Mouse (Mus musculus) cerebellum, postnatal 36 days (tissue): Measurements from ENCODE around the gene Ubqln2.

Source experiments
- DNase-seq, 2 experiments: peaks; one replicate each; pipeline ENCODE4 v3.0.0; 2021 to 2022; ENCODE audit warnings: mixed read lengths in 2 of 2

Gene Ubqln2

GRCm38 (mm10) chrX:153497688-153498516 is at the start of gene Ubqln2:
Ubqln2 (plus strand) TSS chrX:153498227.
- peak; percentile 77 to 81 for DNase-seq

DNA sequence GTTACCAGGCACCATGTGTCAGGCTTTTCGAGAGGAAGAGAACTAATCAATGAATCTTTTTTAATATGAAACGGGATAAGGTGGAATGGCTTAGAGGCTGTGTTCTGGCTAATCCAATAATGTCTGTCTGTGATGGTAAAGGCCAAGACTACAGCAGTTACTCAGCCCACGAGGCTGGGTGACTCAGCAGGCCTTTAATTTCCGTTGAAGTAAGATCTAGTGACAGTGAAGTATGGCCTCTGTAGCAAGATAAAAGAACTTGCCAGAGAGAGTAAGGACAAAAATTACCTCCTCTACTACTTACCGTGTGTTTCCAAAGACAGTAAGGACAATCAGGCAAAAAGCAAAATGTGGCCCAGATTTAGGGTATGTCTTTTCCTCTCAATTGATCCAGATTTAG is 46.1 kb upstream of the Ubqln2 start:
- no peak for DNase-seq

DNA sequence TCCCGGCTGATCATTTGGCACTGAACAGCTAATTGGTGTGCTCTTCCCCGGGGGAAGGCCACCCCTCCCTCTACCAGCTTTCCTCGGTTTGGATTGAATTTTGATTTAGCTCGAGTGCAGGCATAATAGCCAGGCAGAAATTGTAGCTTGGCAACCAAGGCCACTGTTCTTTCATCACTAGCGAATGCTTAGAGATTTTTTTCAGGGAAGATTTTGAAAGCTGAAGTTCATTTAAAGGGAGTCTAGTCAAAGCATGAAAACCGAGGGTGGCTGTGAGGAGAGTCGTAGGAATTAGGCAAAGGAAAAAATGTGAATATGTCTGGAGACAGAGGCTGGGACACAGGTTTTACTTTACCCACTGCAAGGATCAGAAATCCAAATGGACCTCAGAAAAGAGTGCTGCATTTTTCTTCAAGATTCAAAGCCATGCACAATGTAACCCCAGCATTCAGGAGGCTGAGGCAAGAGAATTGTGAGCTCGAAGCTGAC is 21.2 kb upstream of the Ubqln2 start:
- no peak for DNase-seq

GRCm38 (mm10) chrX:153492326-153492725 is 5.7 kb upstream of the Ubqln2 start:
- DNase-seq, result no peak

DNA sequence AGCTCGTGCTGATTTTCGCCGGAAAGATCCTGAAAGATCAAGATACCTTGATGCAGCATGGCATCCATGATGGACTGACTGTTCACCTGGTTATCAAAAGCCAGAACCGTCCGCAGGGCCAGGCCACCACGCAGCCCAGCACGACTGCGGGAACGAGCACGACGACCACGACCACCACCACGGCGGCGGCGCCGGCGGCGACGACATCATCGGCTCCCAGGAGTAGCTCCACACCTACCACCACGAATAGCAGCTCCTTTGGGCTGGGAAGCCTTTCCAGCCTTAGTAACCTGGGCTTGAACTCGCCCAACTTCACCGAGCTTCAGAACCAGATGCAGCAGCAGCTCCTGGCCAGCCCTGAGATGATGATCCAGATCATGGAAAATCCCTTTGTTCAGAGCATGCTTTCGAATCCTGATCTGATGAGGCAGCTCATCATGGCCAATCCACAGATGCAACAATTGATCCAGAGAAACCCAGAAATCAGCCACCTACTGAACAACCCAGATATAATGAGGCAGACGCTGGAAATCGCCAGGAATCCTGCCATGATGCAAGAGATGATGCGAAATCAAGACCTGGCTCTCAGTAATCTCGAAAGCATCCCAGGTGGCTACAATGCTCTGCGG is 752 bp downstream of the Ubqln2 start:
- DNase-seq, result peak; percentile 10 to 19

- peak in 1 of 2 experiments; percentile 28 for DNase-seq
These were observed 1.4 kb downstream of the Ubqln2 start for GRCm38 (mm10) chrX:153499294-153500046.

- peak in 1 of 2 experiments; percentile 31 for DNase-seq
These were observed 2.0 kb downstream of the Ubqln2 start for GRCm38 (mm10) chrX:153500047-153500345.

- DNase-seq, result peak; percentile 25 to 34
These were observed 7.9 kb downstream of the Ubqln2 start for GRCm38 (mm10) chrX:153505954-153506353.

- no peak for DNase-seq
These were observed 17.5 kb downstream of the Ubqln2 start for GRCm38 (mm10) chrX:153515491-153515890.

DNA sequence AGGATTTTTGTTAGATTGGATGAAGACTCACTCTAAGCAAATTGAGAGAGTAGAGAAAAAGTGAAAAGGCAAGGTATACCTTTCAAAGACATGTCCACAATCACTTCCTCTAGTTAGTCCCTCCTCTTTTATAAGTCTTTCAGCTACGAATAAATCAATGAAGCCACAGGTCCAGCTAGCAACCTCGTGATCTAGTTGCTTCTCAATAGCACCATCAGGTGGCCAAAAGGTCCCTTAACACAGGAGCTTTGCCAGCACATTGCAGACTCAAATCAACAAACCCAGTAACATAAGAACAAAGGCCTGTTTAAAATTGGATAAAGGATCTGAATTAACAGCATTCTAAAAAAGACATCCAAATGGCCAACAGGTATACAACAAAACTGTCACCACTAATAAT is 30.4 kb downstream of the Ubqln2 start:
- peak; percentile 11 to 21 for DNase-seq
